ENCODE assay signal across 10 mouse cellular contexts in the genomic region with DNA sequence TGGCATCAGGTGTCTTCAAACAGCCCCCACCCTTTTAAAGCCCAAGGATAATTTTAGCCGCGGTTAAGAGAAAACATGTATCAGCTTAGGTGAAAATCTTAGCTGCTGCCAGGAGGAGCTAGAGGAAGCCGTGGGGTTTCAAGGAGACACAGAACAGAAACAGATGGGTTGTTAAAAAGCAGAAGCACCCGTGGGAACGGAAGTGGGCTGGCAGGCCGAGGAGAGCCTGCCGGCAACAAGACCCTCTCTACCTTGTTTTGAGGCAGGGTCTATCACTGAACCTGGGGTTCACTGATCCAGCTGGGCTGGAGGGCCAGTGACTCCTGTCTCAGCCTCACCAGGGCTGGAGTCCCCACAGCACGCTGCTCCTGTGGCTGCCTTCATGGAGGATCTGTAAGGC.
DNase-seq lines count a peak whose midpoint lies in the region; ATAC-seq lines count a peak whose summit lies in the region.
"Had no signal": no experiment of that assay in that cellular context is flagged by ENCODE, and none has a peak within 500 bp of the region (broad histone marks: within the 10 kb centered on the region; RNA-seq: fewer than 3 reads in every experiment).

No protein-coding gene starts in this region.

- peak; percentile 84 for ATAC-seq in granulocyte monocyte progenitor cell, adult 5-6 weeks (replicated peaks; ENCODE audit: poor library complexity, severe bottlenecking)
- no peak for ATAC-seq in erythroid progenitor cell, adult 5-6 weeks (replicated peaks; ENCODE audit: low FRiP score, poor library complexity, severe bottlenecking)
- ATAC-seq: midbrain, embryonic 16.5 days had no signal

- DNase-seq in B cell, adult 2 months = peak; percentile 61 to 66
- peak; percentile 40 for DNase-seq in CD4-positive, CD25-positive, alpha-beta regulatory T cell, adult 2 months (ENCODE audit: low read depth, low spot score)
- peak; percentile 10 to 19 for DNase-seq in spleen, postnatal 14 days (ENCODE audit: low spot score in 2 of 2)
- DNase-seq in adrenal gland, postnatal 36 days = no peak
- DNase-seq in lung, postnatal 14 days = no peak
- no peak for DNase-seq in kidney, postnatal 14 days
- DNase-seq: heart, adult 18-20 months had no signal

Comparison
In these comparisons a context has a peak if more than half of its experiments do, and no peak if none do; other contexts are left out.
1. DNase-seq: peak in B cell, adult 2 months (2 of 2), CD4-positive, CD25-positive, alpha-beta regulatory T cell, adult 2 months (single experiment) and spleen, postnatal 14 days (2 of 2); none in adrenal gland, postnatal 36 days (0 of 2), lung, postnatal 14 days (single experiment) and kidney, postnatal 14 days (single experiment).